Mouse (Mus musculus) cerebral cortex, adult 2 months (tissue): ENCODE measurements around the gene 1700001O22Rik.

ENCODE experiments used
- WGBS: fragments of 180-500 bp; shearing (Covaris S2); methylation state at CpG from one replicate; pipeline ENCODE4 v1.1.7; 2018; 5-methylcytosine and 5-hydroxymethylcytosine counted together

The 1700001O22Rik gene

DNA sequence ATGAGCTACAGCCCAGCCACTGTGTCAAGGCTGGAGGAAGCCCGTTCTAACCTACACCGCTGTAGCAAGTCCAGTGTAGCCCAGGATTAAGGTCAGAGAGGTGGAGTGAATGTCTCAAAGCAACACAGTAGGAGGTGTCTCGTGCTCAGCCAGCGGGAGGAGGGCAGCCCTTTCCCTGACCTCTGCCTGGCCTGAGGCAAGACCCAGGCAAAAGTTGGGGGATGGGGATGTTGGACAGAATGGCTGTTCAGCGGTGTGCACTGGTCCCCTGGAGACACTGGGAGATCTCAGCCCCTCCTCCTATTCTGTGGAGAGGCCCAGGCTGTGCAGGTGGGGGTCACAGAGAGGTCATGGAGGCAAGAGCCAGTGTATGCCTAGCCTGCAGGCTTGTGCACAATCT is 24.2 kb downstream of the 1700001O22Rik start:
- 51% methylated on average over 5 of the region's 5 CpGs for WGBS

DNA sequence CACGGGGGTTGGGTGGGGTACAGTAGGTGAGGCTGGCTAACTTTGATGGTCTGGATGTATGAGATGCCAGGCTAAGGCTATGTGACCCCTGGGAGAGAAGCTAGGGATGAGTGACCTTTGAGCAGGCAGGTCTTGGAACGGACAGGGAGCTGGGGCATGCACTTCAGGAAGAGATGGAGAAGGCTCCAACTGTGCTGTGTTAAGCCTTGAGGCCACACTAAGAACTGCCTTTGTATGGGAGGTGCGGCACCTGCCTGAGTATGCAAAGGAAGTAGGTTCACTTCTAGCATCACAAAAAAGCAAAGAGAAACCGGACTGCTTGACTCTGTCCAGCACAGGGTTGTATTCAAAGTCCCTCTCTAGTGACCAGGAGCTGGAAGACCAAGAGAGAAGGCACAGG is 25.2 kb downstream of the 1700001O22Rik start:
- 89% methylated on average over 4 of the region's 4 CpGs for WGBS

DNA sequence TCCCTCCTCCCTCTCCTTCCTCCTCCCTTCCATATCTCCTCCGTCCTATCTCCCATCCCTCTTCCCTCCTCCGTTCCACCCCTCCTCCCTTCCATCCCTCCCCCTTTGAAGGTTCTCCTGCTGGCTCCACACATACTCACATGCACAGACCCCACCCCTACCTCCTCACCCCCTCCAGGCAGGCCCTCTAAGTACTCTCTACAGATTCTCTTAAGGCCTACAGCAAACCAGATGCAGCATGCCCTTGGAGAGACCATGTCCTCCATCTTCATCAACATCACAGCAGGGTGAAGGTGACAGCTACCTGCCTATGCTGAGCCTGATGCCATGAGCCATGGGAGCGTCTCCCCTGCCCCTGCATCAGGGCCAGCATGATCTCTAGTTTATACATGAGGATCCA is 26.2 kb downstream of the 1700001O22Rik start:
- 92% methylated on average over 3 of the region's 3 CpGs for WGBS

DNA sequence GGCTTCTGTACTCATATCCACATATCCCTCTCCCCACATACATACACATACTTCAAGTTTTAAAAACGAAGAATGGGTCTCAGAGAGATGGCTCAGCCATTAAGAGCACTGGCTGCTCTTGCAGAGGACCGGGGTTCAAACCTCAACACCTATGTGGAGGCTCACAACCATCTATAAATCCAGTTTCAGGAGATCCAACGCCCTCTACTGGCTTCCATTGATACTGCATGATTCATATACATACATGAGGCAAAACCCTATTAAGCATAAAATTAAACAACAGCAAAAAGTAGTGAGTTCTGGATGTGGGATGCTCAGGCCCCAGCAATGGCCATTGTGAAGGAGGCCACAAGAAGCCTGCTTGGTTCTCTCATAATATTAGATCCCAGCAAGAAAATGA is 27.5 kb downstream of the 1700001O22Rik start:
- WGBS, result 67% methylated on average over 3 of the region's 3 CpGs

DNA sequence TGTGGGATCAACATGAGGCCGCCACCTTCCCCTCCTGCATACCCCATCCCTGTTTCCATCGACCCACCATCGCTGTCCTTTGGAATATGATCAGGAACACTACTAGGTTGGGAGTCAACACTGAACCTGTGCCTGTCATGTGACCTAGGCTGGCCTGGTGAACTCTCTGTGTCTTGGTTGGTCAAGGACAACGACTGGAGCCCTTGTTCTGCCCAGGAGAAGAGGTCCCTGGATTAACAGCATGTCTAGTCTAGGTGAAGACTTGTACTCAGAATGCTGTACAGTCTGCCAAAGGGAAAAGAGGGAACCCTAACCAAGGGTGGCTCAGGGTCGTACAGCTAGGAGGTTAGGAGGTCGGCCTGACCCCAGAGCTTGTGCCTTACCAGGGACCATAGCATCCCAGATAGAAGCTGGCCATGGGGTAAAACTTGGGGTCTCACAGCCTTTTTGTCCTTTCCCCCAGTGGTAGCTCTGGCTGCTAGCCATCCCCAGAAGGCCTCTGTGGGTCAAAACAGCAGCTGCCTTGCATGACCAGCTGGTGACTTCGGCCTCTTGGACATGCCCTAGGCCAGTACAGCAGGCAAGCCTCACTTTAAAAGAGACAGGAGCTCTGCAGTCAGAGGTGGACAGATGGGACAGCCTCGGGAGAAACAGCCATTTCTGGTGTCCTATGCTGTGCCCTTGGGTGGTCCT is 30.0 kb downstream of the 1700001O22Rik start:
- 83% methylated on average over 8 of the region's 8 CpGs for WGBS

DNA sequence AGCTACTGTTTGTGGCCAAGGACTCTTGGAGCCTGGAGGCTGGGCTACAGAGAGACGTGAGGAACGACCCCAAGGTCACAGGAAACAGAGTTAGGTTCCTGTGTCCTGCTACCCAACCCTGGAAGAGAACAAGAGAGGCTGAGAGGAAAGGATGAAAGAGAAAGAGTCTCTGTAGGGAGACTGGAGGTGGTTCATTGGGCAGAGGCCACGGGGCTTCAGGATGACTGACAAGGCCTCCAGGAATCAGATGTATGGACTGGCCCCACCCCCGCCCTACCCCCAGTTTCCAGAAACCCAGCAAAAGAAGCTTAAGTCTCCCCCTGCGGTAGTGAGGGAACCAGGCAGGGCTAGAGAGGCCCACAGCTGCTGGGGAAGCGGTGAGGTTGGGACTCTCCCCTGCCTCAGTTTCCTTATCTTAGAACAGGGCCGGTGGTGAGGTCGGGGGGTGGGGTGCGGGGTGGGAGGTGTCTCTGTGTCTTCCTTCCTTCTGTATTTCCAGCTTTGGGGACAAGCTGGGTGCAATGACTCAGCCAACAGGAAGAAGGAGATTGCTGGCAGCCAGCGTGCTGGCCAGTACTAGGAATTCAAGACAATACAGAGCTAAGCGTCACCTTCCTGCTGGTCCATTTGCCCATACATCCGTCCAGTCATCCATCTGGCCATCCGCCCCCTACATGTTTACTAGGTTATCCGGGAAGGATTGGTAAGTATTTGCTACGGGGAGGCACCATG is 30.7 kb downstream of the 1700001O22Rik start:
- 37% methylated on average over 15 of the region's 15 CpGs for WGBS

DNA sequence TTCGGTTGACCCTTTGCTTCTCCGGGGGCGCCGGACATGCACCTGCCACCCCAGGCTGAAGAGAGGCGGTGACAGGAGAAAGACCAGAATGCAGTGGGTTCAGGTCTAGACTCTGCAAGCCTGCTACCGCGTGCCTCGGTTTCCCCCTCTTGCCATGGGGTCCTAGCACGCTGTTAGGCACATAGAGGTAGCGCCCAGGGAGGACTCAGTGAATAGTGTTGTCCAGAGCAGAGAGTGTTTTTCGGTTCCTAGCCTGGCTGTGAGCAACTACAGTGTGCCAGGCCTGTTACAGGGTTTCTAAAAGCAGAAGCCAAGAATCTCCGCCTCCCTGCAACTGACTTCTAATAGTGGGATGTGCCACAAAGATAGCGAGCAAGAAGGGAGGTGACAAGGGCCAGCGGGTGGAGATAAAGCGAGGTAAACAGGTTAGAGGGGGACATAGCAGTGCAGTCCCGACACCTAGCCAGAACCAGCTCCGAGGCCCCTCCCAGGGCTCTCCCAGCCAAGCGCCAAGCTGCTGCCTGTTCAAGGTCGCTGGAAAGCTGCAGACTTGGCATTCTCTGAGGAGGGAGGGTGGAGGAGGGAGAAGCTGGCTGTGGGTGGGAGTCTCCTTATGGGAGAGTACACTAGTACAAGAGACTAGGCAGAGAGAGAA is 31.5 kb downstream of the 1700001O22Rik start:
- WGBS, result 4% methylated on average over 19 of the region's 19 CpGs

DNA sequence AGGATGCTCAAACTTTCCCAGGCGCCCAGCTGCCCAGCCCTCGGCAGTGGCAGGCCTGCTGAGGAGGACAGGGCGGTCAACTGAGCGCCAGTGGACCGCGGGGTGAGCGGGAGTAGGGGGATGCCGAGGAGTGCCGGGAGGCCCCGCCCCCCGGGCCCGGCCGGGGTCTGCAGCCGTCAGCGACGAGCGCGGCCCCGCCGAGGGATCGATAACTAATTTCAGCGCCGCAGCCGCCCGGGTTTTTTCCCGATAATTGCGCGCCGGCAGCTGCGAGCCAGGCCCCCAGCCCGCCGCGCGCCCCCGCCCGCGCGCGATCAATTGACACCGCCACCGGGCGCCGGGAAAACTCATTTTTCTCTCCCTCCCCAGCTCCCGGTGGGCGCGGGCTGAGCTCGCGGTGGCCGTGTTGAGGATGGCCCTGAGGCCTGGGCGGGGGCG is 32.1 kb downstream of the 1700001O22Rik start:
- 2% methylated on average over 51 of the region's 51 CpGs for WGBS

DNA sequence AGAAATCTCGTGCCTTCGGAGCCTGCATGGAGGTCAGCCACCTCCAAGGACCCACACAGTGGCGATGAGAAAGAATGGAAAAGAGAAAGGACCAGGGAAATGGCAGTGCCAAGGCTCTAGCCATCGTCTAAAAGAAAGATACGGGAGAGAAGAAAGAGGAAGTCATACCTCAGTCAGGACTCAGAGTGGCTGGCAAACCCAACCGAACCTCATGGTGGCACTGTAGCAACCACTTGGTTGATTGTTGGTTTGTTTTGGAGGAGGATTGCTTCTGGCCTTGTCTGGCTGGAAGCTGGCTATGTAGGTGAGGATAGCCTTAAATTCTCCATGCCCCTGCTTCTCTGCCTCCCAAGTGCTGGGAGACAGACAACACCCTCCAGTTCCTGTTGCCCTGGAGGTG is 34.3 kb downstream of the 1700001O22Rik start:
- WGBS, result 44% methylated on average over 6 of the region's 6 CpGs

DNA sequence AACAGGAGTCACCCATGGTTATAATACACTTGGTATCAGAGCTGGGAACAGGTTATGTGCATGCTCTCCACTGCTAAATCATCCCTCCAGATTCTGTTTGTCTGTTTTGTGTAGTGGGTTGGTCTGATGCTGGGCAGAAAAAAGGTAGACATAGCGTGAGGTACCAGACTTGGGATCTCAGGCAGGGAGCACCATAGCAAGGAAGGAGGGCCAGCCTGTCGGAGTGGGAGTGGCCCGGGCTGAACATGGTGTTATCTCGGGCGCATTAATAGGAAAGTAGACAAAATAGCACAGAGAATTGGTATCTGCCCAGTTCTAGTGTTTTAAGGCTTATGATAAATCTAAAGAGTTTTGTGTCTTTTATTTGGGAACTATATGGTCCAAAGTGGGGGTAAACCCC is 34.9 kb downstream of the 1700001O22Rik start:
- 90% methylated on average over 5 of the region's 5 CpGs for WGBS

DNA sequence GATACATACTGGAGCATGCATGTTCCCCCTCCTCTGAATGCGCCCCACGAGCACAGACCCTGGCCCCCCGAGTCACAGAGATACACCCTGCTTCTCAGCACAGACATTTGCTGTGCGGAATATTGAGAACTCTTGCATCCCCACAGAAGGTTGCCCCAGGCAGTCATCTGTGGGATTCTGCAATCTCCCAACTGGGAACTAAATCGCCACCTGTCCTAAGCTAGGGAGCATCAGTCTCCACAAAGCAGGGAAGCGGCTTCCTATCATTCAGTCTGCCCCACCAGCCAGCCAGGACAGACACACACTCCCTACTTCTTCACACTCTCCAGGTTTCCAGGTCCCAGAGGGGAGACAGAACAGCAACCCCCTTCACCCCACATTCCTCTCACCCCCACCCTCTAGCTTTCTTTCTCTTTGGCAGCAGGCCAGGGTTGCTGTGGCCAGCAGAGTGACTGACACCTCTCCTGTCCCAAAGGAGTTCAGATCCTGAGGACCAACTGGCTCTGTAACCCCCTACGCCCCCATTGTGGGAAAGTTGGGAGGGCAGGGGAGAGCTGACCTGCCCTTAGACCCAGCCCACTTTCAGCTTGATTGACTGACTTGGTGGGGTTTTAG is 35.7 kb downstream of the 1700001O22Rik start:
- 83% methylated on average over 7 of the region's 7 CpGs for WGBS

DNA sequence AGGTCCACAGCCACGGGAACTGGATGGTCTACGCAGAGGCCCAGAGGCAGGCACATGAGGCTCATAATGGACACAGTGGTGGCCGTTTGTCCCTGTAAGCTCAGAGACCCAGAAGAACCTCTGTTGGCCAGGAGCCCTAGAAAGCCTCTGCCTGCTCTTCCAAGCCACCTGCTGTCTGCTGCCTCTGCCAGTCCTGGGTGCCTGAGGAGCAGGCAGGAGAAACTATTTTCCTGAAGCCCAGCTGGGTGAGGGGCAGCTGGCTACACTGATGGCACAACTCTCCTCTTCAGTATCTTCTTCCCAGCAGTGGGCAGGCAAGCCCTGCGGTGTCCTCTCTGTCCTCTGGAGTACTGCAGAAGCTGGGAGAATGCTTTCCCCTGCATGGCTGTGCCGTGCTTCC is 37.0 kb downstream of the 1700001O22Rik start:
- WGBS, result 65% methylated on average over 5 of the region's 5 CpGs

DNA sequence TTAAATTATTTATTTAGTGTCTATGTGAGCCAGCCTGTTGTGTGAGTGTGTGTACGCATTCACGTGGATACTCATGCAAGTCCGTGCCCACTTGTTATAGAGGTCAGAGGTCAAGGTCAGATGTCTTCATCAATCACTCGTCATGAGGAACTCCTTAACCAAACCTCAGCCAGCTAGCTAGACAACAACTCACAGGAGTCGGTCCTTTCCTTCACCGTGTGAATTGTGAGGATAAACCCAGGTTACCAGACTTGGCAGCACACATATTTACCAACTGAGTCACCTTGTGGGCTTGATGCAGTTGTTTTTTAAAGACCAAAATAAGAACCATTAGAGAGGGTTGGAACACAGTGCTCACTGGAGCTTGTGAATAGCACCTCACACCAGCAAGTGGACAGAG is 42.8 kb downstream of the 1700001O22Rik start:
- WGBS, result 72% methylated on average over 6 of the region's 6 CpGs

DNA sequence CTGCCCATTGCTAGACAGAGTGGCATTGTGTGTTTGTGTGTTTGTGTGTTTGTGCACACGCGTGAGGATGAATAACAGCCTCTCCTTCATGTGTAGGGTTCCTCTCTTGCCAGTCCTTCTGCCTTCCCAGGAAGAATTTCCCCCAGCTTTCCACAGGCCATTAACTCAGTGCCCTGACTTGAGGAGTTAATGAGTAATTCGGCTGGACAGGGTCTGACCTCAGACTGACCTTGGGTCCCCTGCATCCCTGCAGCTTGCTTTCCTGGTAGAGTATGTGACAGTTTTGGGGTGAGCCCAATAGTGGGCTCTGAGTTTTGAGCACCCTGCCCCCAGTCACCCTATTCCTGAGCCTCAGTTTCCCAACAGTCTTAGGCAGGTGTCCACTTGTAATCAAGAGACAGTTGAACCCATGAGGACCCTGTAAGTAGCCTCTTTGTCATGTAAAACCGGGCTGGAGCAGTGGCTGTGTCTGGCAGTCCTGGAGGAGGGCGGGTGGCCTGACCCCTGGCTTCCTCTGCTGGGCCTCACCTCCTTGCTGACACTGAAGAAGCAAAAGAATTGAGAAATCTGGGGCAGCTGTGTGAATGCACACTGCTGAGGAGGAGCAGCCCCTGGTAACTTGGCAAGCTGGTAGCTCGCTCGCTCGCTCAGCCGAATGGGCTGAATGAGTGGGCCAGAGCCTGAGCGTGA is 43.5 kb downstream of the 1700001O22Rik start:
- 63% methylated on average over 10 of the region's 10 CpGs for WGBS

DNA sequence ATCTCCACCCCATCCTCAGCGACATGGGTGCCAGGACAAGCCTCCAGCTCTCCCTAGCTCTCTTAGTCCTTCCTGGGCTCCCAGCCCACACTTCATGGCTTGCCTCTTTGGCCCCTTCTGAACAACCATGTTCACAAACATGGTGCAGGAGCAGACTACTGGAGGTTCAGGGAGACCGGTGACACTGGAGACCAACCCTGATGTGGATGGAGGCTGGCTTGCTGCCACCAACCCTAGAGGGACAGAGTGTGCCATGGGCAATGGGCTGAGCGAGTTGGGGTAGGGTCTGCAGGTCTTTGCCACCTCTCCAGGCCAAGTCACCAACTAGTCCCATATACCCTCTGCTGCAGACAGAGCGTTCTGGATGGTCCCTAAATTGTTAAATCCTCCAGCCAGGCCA is 44.0 kb downstream of the 1700001O22Rik start:
- 86% methylated on average over 4 of the region's 4 CpGs for WGBS

DNA sequence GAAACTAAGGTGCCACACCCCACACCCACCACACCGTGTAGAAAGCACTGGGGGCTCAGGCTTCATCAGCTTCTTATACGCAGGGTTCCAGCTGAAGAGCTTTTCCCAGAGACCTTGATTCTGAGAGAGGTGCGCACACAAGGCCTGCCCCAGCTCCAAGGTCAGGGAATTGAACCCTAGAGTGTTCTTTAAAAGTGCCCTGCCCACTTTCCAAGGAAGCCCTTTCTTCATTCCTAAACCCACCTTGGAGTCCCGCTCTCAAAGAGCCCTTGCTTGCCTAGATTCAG is 44.4 kb downstream of the 1700001O22Rik start:
- WGBS, result 73% methylated on average over 4 of the region's 4 CpGs

DNA sequence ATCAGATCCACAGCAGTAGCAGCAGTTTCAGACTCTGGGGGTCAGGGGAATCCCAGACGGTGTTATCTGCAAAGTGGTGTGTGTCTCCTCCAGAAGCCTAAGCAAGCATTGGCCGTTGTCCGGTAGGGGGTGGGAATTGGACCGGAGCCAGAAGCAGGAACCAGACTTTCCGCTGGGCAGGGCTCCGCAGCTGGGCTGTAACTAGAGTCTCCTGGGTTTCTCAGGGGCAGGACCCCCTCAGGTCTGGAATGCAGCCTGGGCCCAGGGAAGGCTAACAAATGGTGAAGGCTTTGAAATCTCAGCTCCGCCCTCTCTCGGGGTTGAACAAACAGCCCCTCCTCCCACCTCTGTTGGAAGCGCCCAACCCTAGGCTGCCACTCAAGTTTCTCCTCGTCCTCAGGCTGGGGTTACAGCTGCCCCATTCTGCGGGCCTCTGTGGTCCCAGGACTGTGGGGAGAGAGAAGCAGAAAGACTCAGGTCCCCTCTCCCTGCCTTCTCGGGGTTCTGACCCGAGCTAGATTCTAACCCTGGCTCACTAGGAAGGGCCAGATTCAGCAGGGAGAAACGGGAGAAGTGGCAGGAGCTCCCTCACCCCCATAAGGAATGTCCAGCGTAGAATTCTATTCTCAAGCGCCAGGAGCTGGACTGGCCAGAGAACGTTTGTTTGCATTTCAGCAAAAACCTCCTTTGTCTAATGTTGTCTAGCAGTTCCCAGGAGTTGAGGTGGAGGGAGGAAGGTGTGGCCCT is 44.9 kb downstream of the 1700001O22Rik start:
- 31% methylated on average over 17 of the region's 17 CpGs for WGBS

DNA sequence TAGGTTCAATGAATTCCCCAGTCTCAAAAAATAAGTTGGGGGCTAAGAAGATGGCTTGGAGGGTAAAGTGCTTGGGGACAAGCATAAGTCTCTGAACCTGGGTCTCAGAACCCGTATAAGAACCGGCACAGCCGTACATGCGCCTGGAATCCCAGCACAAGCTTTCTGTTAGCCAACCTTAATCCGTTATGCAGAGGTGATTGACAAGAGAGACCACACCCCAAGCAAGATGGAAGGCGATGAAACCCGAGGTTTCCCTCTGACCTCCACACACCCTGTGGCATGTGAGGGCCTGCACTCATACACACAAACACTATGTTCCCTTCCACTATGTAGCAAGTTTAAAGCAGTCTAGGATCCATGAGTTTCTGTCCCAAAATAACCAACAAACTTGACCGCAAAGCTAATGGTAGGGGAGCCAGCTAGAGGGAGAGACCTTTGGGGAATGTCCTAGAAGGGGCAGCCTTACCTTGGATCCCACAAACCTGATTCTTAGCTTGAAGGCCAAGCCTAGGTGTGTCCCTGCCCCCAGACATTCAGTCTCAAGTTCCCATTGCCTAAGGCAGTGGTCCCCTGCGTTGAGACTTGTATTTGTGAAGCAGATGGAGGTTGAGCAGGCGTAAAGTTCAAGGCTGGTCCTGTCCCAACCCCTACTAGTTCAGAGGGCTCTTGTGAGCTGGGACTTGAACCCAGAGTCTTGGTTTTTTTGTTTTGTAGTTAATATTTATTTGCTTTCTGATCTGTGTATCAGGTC is 46.3 kb downstream of the 1700001O22Rik start:
- 95% methylated on average over 10 of the region's 10 CpGs for WGBS

DNA sequence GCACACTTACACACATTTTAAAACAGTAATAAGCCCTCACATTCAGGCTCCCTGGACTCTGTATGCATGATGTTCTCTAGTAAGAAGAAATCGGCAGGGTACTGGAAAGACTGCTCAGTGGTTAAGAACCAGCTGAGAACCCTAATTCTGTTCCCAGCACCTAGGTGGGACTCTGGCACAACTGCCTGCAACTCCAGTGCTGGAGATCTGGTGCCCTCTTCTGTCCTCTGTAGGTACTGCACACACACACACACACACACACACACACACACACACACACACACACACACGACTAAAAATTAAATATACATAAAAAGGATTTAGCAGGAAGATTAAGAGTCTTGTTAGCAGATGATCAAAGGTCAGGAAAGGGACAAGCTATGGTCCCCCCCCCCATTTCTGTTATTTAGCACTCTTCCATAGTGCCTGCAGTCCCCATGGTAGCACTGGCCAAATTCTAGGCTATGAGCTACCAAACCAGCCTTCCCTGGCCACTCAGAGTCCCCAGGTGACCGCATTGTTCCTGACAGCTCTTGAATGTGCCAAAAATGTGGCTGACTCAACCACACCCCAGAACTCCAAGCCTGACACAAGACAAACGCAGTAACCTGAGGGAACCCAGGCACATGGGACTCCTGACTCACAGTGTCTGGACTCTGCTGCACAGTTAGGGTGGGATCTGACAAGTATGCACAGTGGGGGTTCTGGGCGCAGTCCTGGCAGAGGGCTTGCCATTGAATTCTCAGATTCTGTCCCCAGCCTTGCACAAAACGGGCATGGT is 47.3 kb downstream of the 1700001O22Rik start:
- WGBS, result 90% methylated on average over 6 of the region's 6 CpGs

DNA sequence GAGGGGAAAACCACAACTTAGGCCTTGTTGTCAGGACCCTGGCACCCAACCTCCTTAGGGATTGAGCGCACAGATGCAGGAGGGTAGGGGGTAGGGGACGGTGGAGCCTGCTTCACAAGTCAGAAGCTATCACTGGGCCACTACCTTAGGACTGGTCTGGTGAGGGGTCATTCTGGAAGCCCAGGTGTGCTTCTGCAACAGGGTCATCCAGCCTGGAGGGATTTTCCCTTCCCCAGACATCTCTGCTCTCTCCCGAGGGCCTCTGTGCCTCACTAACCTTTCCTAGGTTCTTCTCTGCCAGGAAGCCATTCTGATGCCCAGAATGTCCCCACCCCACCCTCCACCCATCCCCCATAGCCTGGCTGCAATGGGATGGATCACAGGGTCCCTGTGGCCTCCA is 48.6 kb downstream of the 1700001O22Rik start:
- WGBS, result 88% methylated on average over 3 of the region's 3 CpGs
